Mouse (Mus musculus) gastrocnemius, adult 2 months (tissue): ENCODE measurements around the gene St14. TPM values are rescaled to one million over a fixed set of nuclear protein-coding genes. Genes with fewer than 3 reads are reported as not detected.

Experiments used
- DNase-seq: peaks from one replicate; pipeline ENCODE4 v3.0.0; 2022
- H3K27ac ChIP-seq: fragments of 200-600 bp; 2 replicates; pipeline ENCODE4 v1.8.1; 2022; ENCODE audit warnings: mild to moderate bottlenecking
- H3K4me3 ChIP-seq: fragments of 200-600 bp; 2 replicates; pipeline ENCODE4 v1.8.1; 2022; ENCODE audit warnings: mild to moderate bottlenecking, moderate library complexity
- CTCF ChIP-seq: fragments of 200-600 bp; IDR thresholded peaks from 2 replicates; pipeline ENCODE4 v1.8.1; 2022; ENCODE audit warnings: antibody characterized with exemption, mild to moderate bottlenecking, moderate library complexity
- intact Hi-C: fragments of 180-260 bp; cut with DNase I; formaldehyde crosslinking; loops from one replicate; pipeline ENCODE4 v1.15.1; 2025
- total RNA-seq, 2 experiments: library from RNA; stranded (reverse); gene quantifications; 2 replicates each; pipeline ENCODE4 v1.2.3; 2021

Gene St14
- total RNA-seq, 2 experiments from 2014 or later = 0.08 TPM; not detected in 1

DNA sequence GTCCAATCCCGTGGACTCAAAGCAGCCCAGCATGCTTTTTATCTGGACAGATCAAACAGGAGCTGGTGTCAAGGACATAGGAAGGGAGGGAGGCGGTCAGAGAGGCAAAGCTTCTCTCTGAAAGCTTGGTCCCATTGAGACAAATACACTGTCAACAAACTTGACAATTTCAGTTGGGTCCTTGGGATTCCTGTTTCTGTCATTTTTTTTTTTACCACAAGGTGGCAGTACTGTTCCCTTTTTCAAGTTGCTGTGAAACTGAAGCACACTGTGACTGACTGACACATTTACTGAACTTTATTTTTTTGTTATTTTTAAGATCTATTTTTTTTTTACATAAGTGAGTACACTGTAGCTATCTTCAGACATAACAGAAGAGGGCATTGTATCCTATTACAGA lies 19.4 kb upstream of the St14 start:
- TF ChIP-seq CTCF = peak; percentile 72
- H3K27ac ChIP-seq = no peak overlapping the region
- no peak overlapping the region for H3K4me3 ChIP-seq
- intact Hi-C loops = loop anchor here (1.0 to 5.0 kb wide), 3 partner anchors 131 to 250 kb away; partner anchors contain the start of gene Prdm10
- DNase-seq = no peak

DNA sequence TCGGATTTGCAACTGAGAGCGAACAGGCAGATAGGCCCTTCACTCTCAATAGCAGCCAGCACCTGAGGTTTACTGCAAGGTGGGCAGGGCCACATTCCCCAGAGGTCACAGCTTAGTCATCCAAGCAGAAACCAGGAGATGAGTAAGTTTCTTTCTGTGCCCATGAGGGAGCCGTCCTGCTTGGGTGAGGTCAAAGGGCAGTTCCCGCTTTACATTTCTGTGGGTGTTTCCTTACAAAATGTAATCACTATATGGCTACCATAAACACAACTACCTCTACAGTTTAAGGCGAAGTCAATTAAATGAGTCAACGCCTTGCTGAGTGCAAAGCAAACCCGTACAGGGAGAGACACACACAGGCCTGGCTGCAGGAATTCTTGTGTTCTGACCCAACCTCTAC lies 16.5 kb upstream of the St14 start:
- DNase-seq = no peak
- Histone ChIP-seq H3K4me3 (no peak overlapping the region), H3K27ac (no peak overlapping the region)
- no peak for TF ChIP-seq CTCF
- intact Hi-C loops = no loop called here

DNA sequence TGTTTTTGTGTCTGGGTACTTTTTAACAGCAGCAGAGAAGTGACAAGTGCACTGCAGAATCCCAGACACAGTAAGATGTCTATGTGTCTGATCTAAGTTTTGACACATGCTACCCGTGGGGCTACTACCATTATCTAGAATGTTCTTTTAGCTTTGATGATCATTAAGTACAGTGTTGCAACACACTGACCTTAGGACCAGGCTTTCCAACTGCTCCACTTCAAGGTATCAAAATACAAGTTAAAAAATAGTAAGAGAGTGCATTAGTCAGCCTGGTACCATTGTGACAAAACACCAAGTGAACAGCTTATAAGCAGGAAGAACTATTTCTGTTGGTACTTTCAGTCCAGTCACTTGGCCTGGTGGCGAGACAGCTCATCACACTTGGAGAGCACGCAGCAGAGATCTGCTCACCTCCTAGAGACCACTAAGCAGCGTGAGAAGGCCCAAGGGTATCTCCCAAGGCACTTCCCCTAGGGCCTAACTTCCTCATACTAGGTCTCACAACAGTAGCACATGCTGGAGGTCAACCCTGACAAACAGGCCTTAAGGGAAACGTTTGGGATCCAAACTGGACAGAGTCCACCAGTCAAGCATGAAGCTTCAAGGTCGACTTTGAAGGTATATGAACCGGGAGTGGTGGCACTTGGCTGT lies 13.7 kb upstream of the St14 start:
- Histone ChIP-seq H3K4me3 (no peak overlapping the region), H3K27ac (no peak overlapping the region)
- DNase-seq = no peak
- no peak for TF ChIP-seq CTCF
- intact Hi-C loops = no loop called here

- intact Hi-C loops = no loop called here
- no peak for DNase-seq
- Histone ChIP-seq H3K4me3 (no peak overlapping the region), H3K27ac (no peak overlapping the region)
- TF ChIP-seq CTCF = no peak
Measured at GRCm38 (mm10) chr9:31142924-31143323, 11.3 kb upstream of the St14 start.

DNA sequence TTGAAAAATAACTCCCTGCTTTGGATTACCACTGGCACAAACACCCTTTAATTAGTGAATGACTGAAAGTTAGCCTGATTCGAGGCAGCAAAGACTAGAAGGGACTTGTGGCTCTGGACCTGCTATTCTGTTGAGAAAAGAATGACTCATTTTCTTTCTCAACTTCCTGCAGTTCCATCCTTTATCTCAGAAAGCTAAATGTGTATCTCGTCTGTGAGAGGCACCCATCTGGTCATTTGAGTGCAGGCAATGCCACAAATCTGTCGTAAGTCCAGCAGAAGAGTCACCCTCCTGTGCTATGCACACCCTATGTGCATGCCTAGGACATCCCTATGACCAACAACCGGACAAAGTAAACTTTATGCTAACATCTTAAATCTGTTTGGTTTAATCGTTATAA lies 1.5 kb upstream of the St14 start:
- intact Hi-C loops = no loop called here
- TF ChIP-seq CTCF = no peak
- no peak overlapping the region for H3K27ac ChIP-seq
- no peak overlapping the region for H3K4me3 ChIP-seq
- no peak for DNase-seq

DNA sequence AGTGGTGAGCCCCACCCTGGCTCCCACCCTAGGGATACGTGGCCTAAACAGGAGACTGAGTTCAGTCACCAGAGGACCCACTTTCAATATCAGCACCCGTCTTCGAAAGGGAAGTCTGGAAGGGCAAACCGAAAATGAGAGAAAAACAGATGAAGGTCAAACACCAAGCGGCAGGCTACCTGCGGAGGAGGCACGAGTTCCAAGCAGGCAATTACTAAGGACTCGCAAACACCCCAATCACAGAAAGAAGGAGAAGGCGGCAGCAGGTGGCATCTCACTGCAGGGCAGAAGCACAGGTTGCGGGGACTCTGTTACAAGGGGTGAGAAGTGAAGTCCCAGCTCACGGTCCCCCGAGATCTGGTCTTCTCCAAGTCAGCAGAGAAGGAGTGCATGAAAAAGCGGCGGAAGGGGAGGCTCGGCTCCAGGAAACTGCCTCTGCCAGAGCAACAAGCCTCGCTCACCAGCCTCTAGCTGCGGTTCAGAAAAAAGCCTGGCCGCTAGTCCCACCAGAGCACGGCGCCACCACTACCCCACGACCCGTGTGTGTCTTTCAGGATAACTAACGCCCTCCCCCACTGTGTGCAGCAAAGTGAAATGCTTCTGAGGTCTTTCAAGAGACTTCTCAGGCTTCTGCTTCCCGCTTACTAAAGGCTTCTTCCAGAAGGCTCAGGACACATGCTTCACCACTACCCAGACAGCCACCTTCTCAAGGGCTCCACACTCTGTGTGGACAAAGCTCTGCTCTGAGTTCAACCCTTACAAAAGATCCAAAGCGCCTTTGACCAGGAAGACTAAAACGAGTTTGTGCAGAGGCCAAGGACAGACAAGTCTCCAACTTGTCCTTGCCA lies 1.1 kb downstream of the St14 start:
- DNase-seq = no peak
- Histone ChIP-seq H3K4me3 (peak overlapping the region; percentile 72), H3K27ac (no peak overlapping the region)
- no peak for TF ChIP-seq CTCF
- intact Hi-C loops = no loop called here

DNA sequence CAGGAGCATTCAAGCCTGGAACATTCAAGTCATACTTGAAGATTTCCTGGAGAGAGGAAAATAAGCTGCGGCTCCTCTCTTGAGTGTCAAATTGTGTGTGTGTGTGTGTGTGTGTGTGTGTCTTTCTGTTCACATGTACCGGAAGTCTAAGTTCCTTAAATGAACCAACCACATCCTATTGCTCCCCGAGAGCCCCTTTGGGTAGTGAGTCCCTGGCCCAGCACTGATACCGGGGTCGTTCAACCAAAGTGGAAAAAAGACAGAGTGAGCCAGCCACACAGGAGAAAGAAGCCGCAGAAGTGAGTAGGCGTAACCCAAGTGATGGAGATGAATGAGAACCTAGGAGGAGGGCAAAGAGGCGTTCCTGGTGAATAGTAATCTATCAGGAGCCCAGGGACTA lies 1.7 kb downstream of the St14 start:
- H3K4me3 ChIP-seq = peak overlapping the region; percentile 72
- no peak overlapping the region for H3K27ac ChIP-seq
- DNase-seq = no peak
- no peak for TF ChIP-seq CTCF
- intact Hi-C loops = no loop called here

- no peak for DNase-seq
- Histone ChIP-seq H3K27ac (no peak overlapping the region), H3K4me3 (no peak overlapping the region)
- no peak for TF ChIP-seq CTCF
- intact Hi-C loops = no loop called here
Measured at GRCm38 (mm10) chr9:31127876-31128465, 3.7 kb downstream of the St14 start.

GRCm38 (mm10) chr9:31126079-31126478 lies 5.6 kb downstream of the St14 start:
- TF ChIP-seq CTCF = no peak
- intact Hi-C loops = no loop called here

GRCm38 (mm10) chr9:31122464-31123030 lies 9.1 kb downstream of the St14 start:
- no peak for TF ChIP-seq CTCF
- no peak overlapping the region for H3K27ac ChIP-seq
- DNase-seq = no peak
- H3K4me3 ChIP-seq = no peak overlapping the region
- intact Hi-C loops = no loop called here

More at GRCm38 (mm10) chr9:31126079-31126478, 5.6 kb downstream of the St14 start:
- DNase-seq = no peak
- H3K4me3 ChIP-seq = no peak overlapping the region
- no peak overlapping the region for H3K27ac ChIP-seq

- no peak for TF ChIP-seq CTCF
- intact Hi-C loops = no loop called here
- no peak for DNase-seq
- Histone ChIP-seq H3K4me3 (no peak overlapping the region), H3K27ac (no peak overlapping the region)
Measured at GRCm38 (mm10) chr9:31120533-31120915, 11.1 kb downstream of the St14 start.

GRCm38 (mm10) chr9:31119882-31120532 lies 11.6 kb downstream of the St14 start:
- TF ChIP-seq CTCF = no peak
- Histone ChIP-seq H3K4me3 (no peak overlapping the region), H3K27ac (no peak overlapping the region)
- no peak for DNase-seq
- intact Hi-C loops = no loop called here

GRCm38 (mm10) chr9:31119405-31119804 lies 12.2 kb downstream of the St14 start:
- intact Hi-C loops = no loop called here
- TF ChIP-seq CTCF = no peak
- no peak overlapping the region for H3K27ac ChIP-seq
- no peak for DNase-seq
- peak overlapping the region; percentile 43 for H3K4me3 ChIP-seq
